Mouse (Mus musculus) embryonic facial prominence, embryonic 13.5 days (tissue): ENCODE results near the gene Golgb1. TPM values are rescaled to one million over a fixed set of nuclear protein-coding genes. Genes with fewer than 3 reads are reported as not detected.

Experiments
- ATAC-seq: fragments of 200-750 bp; cut with Nextera tagmentation; 2 replicates; pipeline ENCODE4 v1.8.0; 2017; ENCODE audit warnings: low read depth; ENCODE audit not compliant: insufficient number of reproducible peaks, insufficient read depth, low FRiP score, low TSS enrichment
- H3K27ac ChIP-seq: fragments of 300-500 bp; sonication (generic); 2 replicates; pipeline ENCODE4 v1.5.1; 2015; ENCODE audit warnings: moderate library complexity, mild to moderate bottlenecking, inconsistent platforms
- H3K27me3 ChIP-seq: fragments of 300-500 bp; sonication (generic); 2 replicates; pipeline ENCODE4 v1.6.1; 2015; ENCODE audit warnings: mild to moderate bottlenecking, inconsistent platforms
- H3K36me3 ChIP-seq: fragments of 300-500 bp; sonication (generic); 2 replicates; pipeline ENCODE4 v1.6.1; 2015; ENCODE audit warnings: mild to moderate bottlenecking, inconsistent platforms
- H3K4me1 ChIP-seq: fragments of 300-500 bp; sonication (generic); 2 replicates; pipeline ENCODE4 v1.6.1; 2015; ENCODE audit warnings: inconsistent platforms
- H3K4me2 ChIP-seq: fragments of 300-500 bp; sonication (generic); 2 replicates; pipeline ENCODE4 v1.6.1; 2015; ENCODE audit warnings: moderate library complexity, mild to moderate bottlenecking, inconsistent platforms
- H3K4me3 ChIP-seq: fragments of 300-500 bp; sonication (generic); 2 replicates; pipeline ENCODE4 v1.5.1; 2015; ENCODE audit warnings: mild to moderate bottlenecking, inconsistent platforms
- H3K9ac ChIP-seq: fragments of 300-500 bp; sonication (generic); 2 replicates; pipeline ENCODE4 v1.6.1; 2015; ENCODE audit warnings: mild to moderate bottlenecking, inconsistent platforms
- H3K9me3 ChIP-seq: fragments of 300-500 bp; sonication (generic); 2 replicates; pipeline ENCODE4 v1.6.1; 2016; ENCODE audit warnings: inconsistent platforms
- WGBS: fragments of 180-500 bp; shearing (Covaris S2); methylation state at CpG from one replicate; pipeline ENCODE4 v1.1.7; 2015; ENCODE audit warnings: mixed read lengths; 5-methylcytosine and 5-hydroxymethylcytosine counted together
- polyA plus RNA-seq: library from polyadenylated mRNA; unstranded; fragments of >200 nt; fragmentation: Nextera tagmentation; extraction: Ambion mirVana; gene quantifications from 2 replicates; pipeline ENCODE4 v1.2.1, GENCODE M21; 2015

The Golgb1 gene
- polyA plus RNA-seq, 1 experiment from 2014 or later: 126 TPM

GRCm38 (mm10) chr16:36921067-36921613, 46.2 kb downstream of the Golgb1 start:
- H3K4me2 ChIP-seq: no peak overlapping the region
- no peak overlapping the region for H3K27ac ChIP-seq
- no peak overlapping the region for H3K9ac ChIP-seq
- H3K4me3 ChIP-seq: no peak overlapping the region
- ATAC-seq: no peak
- peaks cover 75% of the 10 kb centered on the region for H3K36me3 ChIP-seq
- 94% methylated on average over 8 of the region's 8 CpGs for WGBS
- H3K27me3 ChIP-seq: no peaks in the 10 kb centered on the region
- H3K4me1 ChIP-seq: no peaks in the 10 kb centered on the region
- no peaks in the 10 kb centered on the region for H3K9me3 ChIP-seq

- ATAC-seq: no peak
- no peaks in the 10 kb centered on the region for H3K4me1 ChIP-seq
- WGBS: 78% methylated on average over 6 of the region's 6 CpGs
- H3K27me3 ChIP-seq: no peaks in the 10 kb centered on the region
- H3K27ac ChIP-seq: no peak overlapping the region
- H3K9me3 ChIP-seq: no peaks in the 10 kb centered on the region
- no peak overlapping the region for H3K9ac ChIP-seq
- no peak overlapping the region for H3K4me2 ChIP-seq
- H3K36me3 ChIP-seq: peaks cover 76% of the 10 kb centered on the region
- H3K4me3 ChIP-seq: no peak overlapping the region
These were observed 47.0 kb downstream of the Golgb1 start for GRCm38 (mm10) chr16:36921980-36922379.

GRCm38 (mm10) chr16:36924312-36924711, 49.4 kb downstream of the Golgb1 start:
- 96% methylated on average over 8 of the region's 8 CpGs for WGBS
- Histone ChIP-seq H3K36me3 (peaks cover 79% of the 10 kb centered on the region), H3K27ac (no peak overlapping the region), H3K27me3 (no peaks in the 10 kb centered on the region), H3K9ac (no peak overlapping the region), H3K4me1 (no peaks in the 10 kb centered on the region), H3K4me2 (no peak overlapping the region), H3K9me3 (no peaks in the 10 kb centered on the region), H3K4me3 (no peak overlapping the region)
- ATAC-seq: no peak

- Histone ChIP-seq H3K9ac (no peak overlapping the region), H3K4me3 (no peak overlapping the region), H3K27me3 (no peaks in the 10 kb centered on the region), H3K4me2 (no peak overlapping the region), H3K36me3 (peaks cover 81% of the 10 kb centered on the region), H3K4me1 (no peaks in the 10 kb centered on the region), H3K27ac (no peak overlapping the region), H3K9me3 (no peaks in the 10 kb centered on the region)
- ATAC-seq: no peak
- 92% methylated on average over 6 of the region's 6 CpGs for WGBS
These were observed 50.4 kb downstream of the Golgb1 start for GRCm38 (mm10) chr16:36925351-36925750.

GRCm38 (mm10) chr16:36925797-36926196, 50.9 kb downstream of the Golgb1 start:
- 82% methylated on average over 6 of the region's 6 CpGs for WGBS
- ATAC-seq: no peak

GRCm38 (mm10) chr16:36926514-36927447, 51.8 kb downstream of the Golgb1 start:
- Histone ChIP-seq H3K36me3 (peaks cover 85% of the 10 kb centered on the region), H3K4me1 (peaks cover 1% of the 10 kb centered on the region; the same call in 1 of the 2 replicates), H3K9ac (no peak overlapping the region), H3K27me3 (no peaks in the 10 kb centered on the region), H3K9me3 (no peaks in the 10 kb centered on the region), H3K4me2 (no peak overlapping the region), H3K27ac (no peak overlapping the region), H3K4me3 (no peak overlapping the region)
- no peak for ATAC-seq
- 89% methylated on average over 10 of the region's 10 CpGs for WGBS

More at GRCm38 (mm10) chr16:36925797-36926196, 50.9 kb downstream of the Golgb1 start:
- Histone ChIP-seq H3K27me3 (no peaks in the 10 kb centered on the region), H3K9ac (no peak overlapping the region), H3K4me3 (no peak overlapping the region), H3K9me3 (no peaks in the 10 kb centered on the region), H3K27ac (no peak overlapping the region), H3K4me1 (no peaks in the 10 kb centered on the region), H3K36me3 (peaks cover 82% of the 10 kb centered on the region), H3K4me2 (no peak overlapping the region)

GRCm38 (mm10) chr16:36927495-36928105, 52.7 kb downstream of the Golgb1 start:
- ATAC-seq: no peak
- H3K4me3 ChIP-seq: no peak overlapping the region
- H3K9me3 ChIP-seq: no peaks in the 10 kb centered on the region
- no peak overlapping the region for H3K4me2 ChIP-seq
- peaks cover 9% of the 10 kb centered on the region; the same call in 1 of the 2 replicates for H3K4me1 ChIP-seq
- H3K27ac ChIP-seq: no peak overlapping the region
- H3K36me3 ChIP-seq: peaks cover 93% of the 10 kb centered on the region
- no peaks in the 10 kb centered on the region for H3K27me3 ChIP-seq
- WGBS: 81% methylated on average over 10 of the region's 10 CpGs
- H3K9ac ChIP-seq: no peak overlapping the region

- no peak overlapping the region for H3K27ac ChIP-seq
- no peak for ATAC-seq
- H3K4me3 ChIP-seq: no peak overlapping the region
- peaks cover 94% of the 10 kb centered on the region for H3K36me3 ChIP-seq
- no peaks in the 10 kb centered on the region for H3K27me3 ChIP-seq
- no peaks in the 10 kb centered on the region for H3K9me3 ChIP-seq
- no peak overlapping the region for H3K9ac ChIP-seq
- no peak overlapping the region for H3K4me2 ChIP-seq
- H3K4me1 ChIP-seq: peaks cover 10% of the 10 kb centered on the region; the same call in 1 of the 2 replicates
- 90% methylated on average over 8 of the region's 8 CpGs for WGBS
These were observed 53.2 kb downstream of the Golgb1 start for GRCm38 (mm10) chr16:36928106-36928500.

GRCm38 (mm10) chr16:36929216-36929615, 54.3 kb downstream of the Golgb1 start:
- Histone ChIP-seq H3K9me3 (no peaks in the 10 kb centered on the region), H3K4me3 (no peak overlapping the region), H3K9ac (no peak overlapping the region), H3K4me2 (no peak overlapping the region), H3K27ac (no peak overlapping the region), H3K36me3 (peaks cover 91% of the 10 kb centered on the region), H3K4me1 (peaks cover 15% of the 10 kb centered on the region; the same call in 1 of the 2 replicates), H3K27me3 (no peaks in the 10 kb centered on the region)
- no peak for ATAC-seq
- WGBS: 94% methylated on average over 7 of the region's 7 CpGs

GRCm38 (mm10) chr16:36930231-36931136, 55.5 kb downstream of the Golgb1 start:
- Histone ChIP-seq H3K27ac (no peak overlapping the region), H3K36me3 (peaks cover 79% of the 10 kb centered on the region), H3K4me2 (no peak overlapping the region), H3K27me3 (no peaks in the 10 kb centered on the region), H3K9me3 (no peaks in the 10 kb centered on the region), H3K9ac (no peak overlapping the region), H3K4me3 (no peak overlapping the region), H3K4me1 (peaks cover 15% of the 10 kb centered on the region; the same call in 1 of the 2 replicates)
- WGBS: 71% methylated on average over 11 of the region's 11 CpGs
- ATAC-seq: no peak

GRCm38 (mm10) chr16:36931381-36931780, 56.4 kb downstream of the Golgb1 start:
- 86% methylated on average over 10 of the region's 10 CpGs for whole genome bisulfite sequencing
- Histone ChIP-seq H3K27me3 (no peaks in the 10 kb centered on the region), H3K9me3 (no peaks in the 10 kb centered on the region), H3K36me3 (peaks cover 70% of the 10 kb centered on the region), H3K9ac (no peak overlapping the region), H3K4me1 (peaks cover 15% of the 10 kb centered on the region; the same call in 1 of the 2 replicates), H3K4me3 (no peak overlapping the region), H3K4me2 (no peak overlapping the region), H3K27ac (peak overlapping the region; percentile 39; the same call in 1 of the 2 replicates)
- ATAC-seq: no peak
